Mouse (Mus musculus) kidney, embryonic 15.5 days (tissue): Measurements from ENCODE around the gene Tmem60. TPM values are rescaled to one million over a fixed set of nuclear protein-coding genes. Genes with fewer than 3 reads are reported as not detected.

Experiments
- ATAC-seq: fragments of 200-750 bp; cut with Nextera tagmentation; replicated peaks from 2 replicates; pipeline ENCODE4 v1.8.0; 2017; ENCODE audit warnings: moderate TSS enrichment; ENCODE audit not compliant: low FRiP score
- H3K27ac ChIP-seq: fragments of 300-500 bp; sonication (generic); 2 replicates; pipeline ENCODE4 v1.5.1; 2015; ENCODE audit warnings: mild to moderate bottlenecking, inconsistent platforms
- H3K27me3 ChIP-seq: fragments of 300-500 bp; sonication (generic); 2 replicates; pipeline ENCODE4 v1.6.1; 2015; ENCODE audit warnings: inconsistent platforms
- H3K36me3 ChIP-seq: fragments of 300-500 bp; sonication (generic); 2 replicates; pipeline ENCODE4 v1.6.1; 2015; ENCODE audit warnings: inconsistent platforms
- H3K4me1 ChIP-seq: fragments of 300-500 bp; sonication (generic); 2 replicates; pipeline ENCODE4 v1.6.1; 2015; ENCODE audit warnings: inconsistent platforms
- H3K4me2 ChIP-seq: fragments of 300-500 bp; sonication (generic); 2 replicates; pipeline ENCODE4 v1.6.1; 2015; ENCODE audit warnings: moderate library complexity, mild to moderate bottlenecking, inconsistent platforms
- H3K4me3 ChIP-seq: fragments of 300-500 bp; sonication (generic); replicated peaks from 2 replicates; pipeline ENCODE4 v1.5.1; 2015; ENCODE audit warnings: mild to moderate bottlenecking, inconsistent platforms
- H3K9ac ChIP-seq: fragments of 300-500 bp; sonication (generic); 2 replicates; pipeline ENCODE4 v1.6.1; 2015; ENCODE audit warnings: mild to moderate bottlenecking, inconsistent platforms
- H3K9me3 ChIP-seq: fragments of 300-500 bp; sonication (generic); replicated peaks from 2 replicates; pipeline ENCODE4 v1.6.1; 2016; ENCODE audit warnings: inconsistent platforms
- WGBS: fragments of 180-500 bp; shearing (Covaris S2); methylation state at CpG from one replicate; pipeline ENCODE4 v1.1.7; 2015; ENCODE audit warnings: mixed read lengths; 5-methylcytosine and 5-hydroxymethylcytosine counted together
- polyA plus RNA-seq: library from polyadenylated mRNA; unstranded; fragments of >200 nt; fragmentation: Nextera tagmentation; extraction: Ambion mirVana; gene quantifications from 2 replicates; pipeline ENCODE4 v1.2.1, GENCODE M21; 2015

Tmem60 gene
- polyA plus RNA-seq, 1 experiment from 2014 or later, result 51.2 TPM

GRCm38 (mm10) chr5:20873146-20873545 is 8.8 kb upstream of the Tmem60 start:
- Histone ChIP-seq H3K27me3 (no peaks in the 10 kb centered on the region), H3K9ac (no peak overlapping the region), H3K27ac (no peak overlapping the region), H3K9me3 (no peaks in the 10 kb centered on the region), H3K4me1 (0 out of 2 replicates have a peak, but pooled peaks cover under 1% of the 10 kb centered on the region), H3K4me2 (no peak overlapping the region), H3K4me3 (no peak overlapping the region), H3K36me3 (no peaks in the 10 kb centered on the region)
- WGBS, result 51% methylated on average over 1 of the region's 1 CpGs
- ATAC-seq, result no peak

GRCm38 (mm10) chr5:20876934-20877426 is 5.0 kb upstream of the Tmem60 start:
- no peak overlapping the region for H3K4me2 ChIP-seq
- no peaks in the 10 kb centered on the region for H3K9me3 ChIP-seq
- H3K36me3 ChIP-seq, result no peaks in the 10 kb centered on the region
- peaks cover 7% of the 10 kb centered on the region for H3K4me1 ChIP-seq
- H3K27ac ChIP-seq, result no peak overlapping the region
- no peak overlapping the region for H3K9ac ChIP-seq
- H3K4me3 ChIP-seq, result no peak overlapping the region
- H3K27me3 ChIP-seq, result no peaks in the 10 kb centered on the region
- no peak for ATAC-seq
- 56% methylated on average over 1 of the region's 1 CpGs for WGBS

- ATAC-seq, result no peak
- Histone ChIP-seq H3K27ac (no peak overlapping the region), H3K36me3 (peaks cover 2% of the 10 kb centered on the region), H3K27me3 (no peaks in the 10 kb centered on the region), H3K9ac (peak overlapping the region; percentile 36; the same call in 1 of the 2 replicates), H3K4me1 (peaks cover 19% of the 10 kb centered on the region), H3K4me3 (peak overlapping the region; percentile 91), H3K9me3 (no peaks in the 10 kb centered on the region), H3K4me2 (peak overlapping the region; percentile 66)
- whole genome bisulfite sequencing, result 58% methylated on average over 2 of the region's 2 CpGs
These were observed 1.6 kb upstream of the Tmem60 start for GRCm38 (mm10) chr5:20880386-20880785.

GRCm38 (mm10) chr5:20880797-20881775 is 905 bp upstream of the Tmem60 start:
- 1% methylated on average over 48 of the region's 64 CpGs for WGBS
- H3K27ac ChIP-seq, result peak overlapping the region; percentile 96
- H3K27me3 ChIP-seq, result no peaks in the 10 kb centered on the region
- peak; percentile 5 for ATAC-seq
- H3K9me3 ChIP-seq, result no peaks in the 10 kb centered on the region
- peaks cover 19% of the 10 kb centered on the region for H3K4me1 ChIP-seq
- H3K4me2 ChIP-seq, result peak overlapping the region; percentile 66
- peaks cover 9% of the 10 kb centered on the region for H3K36me3 ChIP-seq
- peak overlapping the region; percentile 91 for H3K4me3 ChIP-seq
- H3K9ac ChIP-seq, result peak overlapping the region; percentile 85

GRCm38 (mm10) chr5:20884036-20884620 is 2.1 kb downstream of the Tmem60 start:
- no peak overlapping the region for H3K4me3 ChIP-seq
- H3K9ac ChIP-seq, result no peak overlapping the region
- no peaks in the 10 kb centered on the region for H3K27me3 ChIP-seq
- ATAC-seq, result no peak
- peaks cover 16% of the 10 kb centered on the region for H3K4me1 ChIP-seq
- H3K9me3 ChIP-seq, result no peaks in the 10 kb centered on the region
- H3K4me2 ChIP-seq, result peak overlapping the region; percentile 68
- peaks cover 10% of the 10 kb centered on the region for H3K36me3 ChIP-seq
- WGBS, result 84% methylated on average over 4 of the region's 4 CpGs
- H3K27ac ChIP-seq, result no peak overlapping the region

- H3K4me3 ChIP-seq, result no peak overlapping the region
- H3K9ac ChIP-seq, result no peak overlapping the region
- 88% methylated on average over 2 of the region's 2 CpGs for WGBS
- peaks cover 52% of the 10 kb centered on the region for H3K36me3 ChIP-seq
- H3K27me3 ChIP-seq, result no peaks in the 10 kb centered on the region
- H3K27ac ChIP-seq, result no peak overlapping the region
- H3K4me1 ChIP-seq, result no peaks in the 10 kb centered on the region
- H3K4me2 ChIP-seq, result no peak overlapping the region
- peak; percentile 52; the same call in 1 of the 2 replicates for ATAC-seq
- no peaks in the 10 kb centered on the region for H3K9me3 ChIP-seq
These were observed 15.6 kb downstream of the Tmem60 start for GRCm38 (mm10) chr5:20897446-20898167.

- peaks cover 51% of the 10 kb centered on the region for H3K36me3 ChIP-seq
- no peak overlapping the region for H3K4me3 ChIP-seq
- no peaks in the 10 kb centered on the region for H3K4me1 ChIP-seq
- no peak overlapping the region for H3K27ac ChIP-seq
- H3K9me3 ChIP-seq, result no peaks in the 10 kb centered on the region
- WGBS, result 87% methylated on average over 2 of the region's 2 CpGs
- H3K27me3 ChIP-seq, result no peaks in the 10 kb centered on the region
- H3K9ac ChIP-seq, result no peak overlapping the region
- ATAC-seq, result no peak
- no peak overlapping the region for H3K4me2 ChIP-seq
These were observed 22.7 kb downstream of the Tmem60 start for GRCm38 (mm10) chr5:20904647-20905046.

GRCm38 (mm10) chr5:20905437-20905836 is 23.4 kb downstream of the Tmem60 start:
- no peaks in the 10 kb centered on the region for H3K27me3 ChIP-seq
- WGBS, result 59% methylated on average over 2 of the region's 2 CpGs
- no peaks in the 10 kb centered on the region for H3K9me3 ChIP-seq

GRCm38 (mm10) chr5:20906191-20906590 is 24.2 kb downstream of the Tmem60 start:
- Histone ChIP-seq H3K4me2 (no peak overlapping the region), H3K27ac (no peak overlapping the region), H3K4me1 (no peaks in the 10 kb centered on the region), H3K4me3 (no peak overlapping the region), H3K9me3 (no peaks in the 10 kb centered on the region), H3K36me3 (peaks cover 41% of the 10 kb centered on the region), H3K27me3 (no peaks in the 10 kb centered on the region), H3K9ac (no peak overlapping the region)
- WGBS, result 95% methylated on average over 7 of the region's 7 CpGs
- ATAC-seq, result no peak

More at GRCm38 (mm10) chr5:20905437-20905836, 23.4 kb downstream of the Tmem60 start:
- no peak overlapping the region for H3K4me3 ChIP-seq
- no peak overlapping the region for H3K9ac ChIP-seq
- ATAC-seq, result no peak
- peaks cover 47% of the 10 kb centered on the region for H3K36me3 ChIP-seq
- H3K4me2 ChIP-seq, result no peak overlapping the region
- no peaks in the 10 kb centered on the region for H3K4me1 ChIP-seq
- H3K27ac ChIP-seq, result no peak overlapping the region

GRCm38 (mm10) chr5:20911741-20912140 is 29.8 kb downstream of the Tmem60 start:
- H3K27ac ChIP-seq, result no peak overlapping the region
- H3K4me1 ChIP-seq, result no peaks in the 10 kb centered on the region
- H3K9me3 ChIP-seq, result no peaks in the 10 kb centered on the region
- 84% methylated on average over 2 of the region's 2 CpGs for WGBS
- peaks cover 11% of the 10 kb centered on the region for H3K36me3 ChIP-seq
- no peaks in the 10 kb centered on the region for H3K27me3 ChIP-seq
- no peak for ATAC-seq
- no peak overlapping the region for H3K4me2 ChIP-seq
- H3K4me3 ChIP-seq, result no peak overlapping the region
- H3K9ac ChIP-seq, result no peak overlapping the region

- WGBS, result 71% methylated on average over 11 of the region's 11 CpGs
- Histone ChIP-seq H3K27me3 (no peaks in the 10 kb centered on the region), H3K9me3 (no peaks in the 10 kb centered on the region), H3K27ac (no peak overlapping the region), H3K9ac (no peak overlapping the region), H3K36me3 (0 out of 2 replicates have a peak, but pooled peaks cover under 1% of the 10 kb centered on the region), H3K4me1 (no peaks in the 10 kb centered on the region), H3K4me3 (no peak overlapping the region), H3K4me2 (no peak overlapping the region)
- peak; percentile 58; the same call in 1 of the 2 replicates for ATAC-seq
These were observed 31.6 kb downstream of the Tmem60 start for GRCm38 (mm10) chr5:20913372-20914275.
